Mouse (Mus musculus) hindbrain, postnatal 0 days (tissue): ENCODE data around the gene Dexi. TPM values are rescaled to one million over a fixed set of nuclear protein-coding genes. Genes with fewer than 3 reads are reported as not detected.

Experiments used
- ATAC-seq: fragments of 200-750 bp; cut with Nextera tagmentation; 2 replicates; pipeline ENCODE4 v1.8.0; 2017; ENCODE audit warnings: mild to moderate bottlenecking, moderate TSS enrichment, moderate library complexity
- DNase-seq: peaks from one replicate; pipeline ENCODE4 v3.0.0-alpha.2; 2015; ENCODE audit warnings: low spot score
- H3K27ac ChIP-seq: fragments of 300-500 bp; sonication (generic); 2 replicates; pipeline ENCODE4 v1.5.1; 2014; ENCODE audit warnings: mild to moderate bottlenecking
- H3K27me3 ChIP-seq: fragments of 300-500 bp; sonication (generic); 2 replicates; pipeline ENCODE4 v1.6.1; 2014; ENCODE audit warnings: low read length, mixed read lengths; ENCODE audit not compliant: insufficient read depth
- H3K36me3 ChIP-seq: fragments of 300-500 bp; sonication (generic); 2 replicates; pipeline ENCODE4 v1.6.1; 2014; ENCODE audit warnings: low read length, mixed read lengths; ENCODE audit not compliant: insufficient read depth
- H3K4me1 ChIP-seq: fragments of 300-500 bp; sonication (generic); 2 replicates; pipeline ENCODE4 v1.6.1; 2014; ENCODE audit warnings: antibody characterized with exemption, low read length, mixed read lengths; ENCODE audit not compliant: insufficient read depth
- H3K4me2 ChIP-seq: fragments of 300-500 bp; sonication (generic); 2 replicates; pipeline ENCODE4 v1.6.1; 2014; ENCODE audit warnings: low read depth, mild to moderate bottlenecking, low read length, moderate library complexity, mixed read lengths
- H3K4me3 ChIP-seq: fragments of 300-500 bp; sonication (generic); 2 replicates; pipeline ENCODE4 v1.5.1; 2014; ENCODE audit warnings: low read length
- H3K9ac ChIP-seq: fragments of 300-500 bp; sonication (generic); replicated peaks from 2 replicates; pipeline ENCODE4 v1.6.1; 2014; ENCODE audit warnings: mild to moderate bottlenecking, low read length, moderate library complexity, mixed read lengths
- H3K9me3 ChIP-seq: fragments of 300-500 bp; sonication (generic); 2 replicates; pipeline ENCODE4 v1.6.1; 2016; ENCODE audit warnings: low read length, mixed read lengths
- CTCF ChIP-seq: IDR thresholded peaks from 2 replicates; pipeline ENCODE4 v1.5.1; 2016; ENCODE audit warnings: antibody characterized with exemption, control low read depth, low read depth
- WGBS: fragments of 180-500 bp; shearing (Covaris S2); extraction: QIAGEN DNeasy Blood & Tissue Kit; methylation state at CpG from one replicate; pipeline ENCODE4 v1.1.7; 2014; 5-methylcytosine and 5-hydroxymethylcytosine counted together
- polyA plus RNA-seq: library from polyadenylated mRNA; unstranded; fragments of >200 nt; fragmentation: Nextera tagmentation; extraction: Ambion mirVana; gene quantifications from 2 replicates; pipeline ENCODE4 v1.2.1, GENCODE M21; 2015
- total RNA-seq: library from RNA; depleted of rRNA; stranded (reverse); fragments of >200 nt; gene quantifications from 2 replicates; pipeline ENCODE4 v1.2.3, GENCODE M21; 2014

The Dexi gene
- total and polyA plus RNA-seq, 2 experiments from 2014 or later = 21.6 to 50.7 TPM

DNA sequence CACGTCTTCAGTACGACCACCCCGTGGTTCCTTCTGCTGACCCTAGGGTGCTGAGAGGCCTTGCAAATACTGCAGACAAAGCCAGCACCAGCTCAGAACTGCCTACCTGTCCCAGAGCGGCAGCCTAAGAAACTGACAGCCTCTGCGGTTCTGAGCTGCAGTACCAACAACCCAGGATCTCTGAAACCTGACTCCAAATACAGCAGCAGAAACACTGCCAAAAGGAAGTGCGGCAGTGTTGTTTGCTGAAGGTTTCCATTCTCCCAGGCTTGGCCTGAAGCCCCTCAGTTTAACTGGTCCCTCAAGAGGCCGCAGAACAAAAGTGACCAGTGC, 1.3 kb downstream of the Dexi start:
- Histone ChIP-seq H3K9me3 (no peaks in the 10 kb centered on the region), H3K4me1 (peaks cover 32% of the 10 kb centered on the region), H3K36me3 (no peaks in the 10 kb centered on the region), H3K4me2 (peak overlapping the region; percentile 94), H3K4me3 (peak overlapping the region; percentile 92), H3K27me3 (no peaks in the 10 kb centered on the region), H3K9ac (peak overlapping the region; percentile 91), H3K27ac (peak overlapping the region; percentile 82; the same call in 1 of the 2 replicates)
- no peak for TF ChIP-seq CTCF
- DNase-seq (peak; percentile 24), ATAC-seq (no peak)
- 24% methylated on average over 7 of the region's 7 CpGs for WGBS

DNA sequence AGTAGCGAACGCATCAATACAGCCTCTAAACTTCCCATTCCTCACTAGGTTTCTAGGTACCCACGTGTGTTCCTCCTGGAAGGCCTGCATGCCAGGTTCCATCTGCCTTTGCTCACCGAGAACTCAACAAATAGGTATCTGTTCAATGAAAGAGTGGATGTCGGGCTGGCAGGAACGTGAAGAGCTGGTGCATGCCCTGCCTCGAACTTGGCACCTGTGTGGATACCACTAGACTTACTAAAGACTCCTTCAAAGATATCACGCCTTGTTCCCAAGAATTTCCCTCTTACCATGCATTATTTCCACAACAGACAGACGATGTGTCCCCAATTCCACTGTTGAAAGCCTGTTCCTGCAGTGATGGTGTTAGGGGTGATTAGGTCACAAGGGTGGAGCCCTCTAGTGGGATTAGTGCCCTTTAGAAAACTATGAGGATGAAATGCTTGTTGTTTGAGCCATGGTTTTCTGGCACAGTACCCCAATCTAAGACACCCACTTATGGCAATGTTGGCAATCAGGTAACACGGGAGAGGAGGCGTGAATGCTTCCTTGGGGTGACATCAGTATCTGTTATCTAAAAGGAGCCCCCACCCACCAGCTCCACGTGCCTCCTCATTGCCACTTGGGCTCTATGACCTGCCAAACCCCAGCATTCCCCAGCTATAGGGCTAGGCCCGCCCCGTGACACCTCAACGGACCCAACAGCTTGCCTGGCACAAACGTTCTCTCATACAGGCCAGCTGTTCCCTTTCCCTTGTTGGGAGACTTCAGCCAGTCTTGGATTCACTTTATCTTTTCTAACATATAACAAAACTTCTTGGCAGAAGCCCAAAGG, 1.9 kb downstream of the Dexi start:
- Histone ChIP-seq H3K27ac (no peak overlapping the region), H3K4me2 (peak overlapping the region; percentile 94), H3K9ac (peak overlapping the region; percentile 91; the same call in 1 of the 2 replicates), H3K9me3 (no peaks in the 10 kb centered on the region), H3K36me3 (no peaks in the 10 kb centered on the region), H3K27me3 (no peaks in the 10 kb centered on the region), H3K4me3 (peak overlapping the region; percentile 92), H3K4me1 (peaks cover 26% of the 10 kb centered on the region)
- DNase-seq = peak; percentile 25
- TF ChIP-seq CTCF = peak; percentile 22; the same call in 1 of the 2 replicates
- WGBS = 65% methylated on average over 16 of the region's 16 CpGs
- no peak for ATAC-seq

DNA sequence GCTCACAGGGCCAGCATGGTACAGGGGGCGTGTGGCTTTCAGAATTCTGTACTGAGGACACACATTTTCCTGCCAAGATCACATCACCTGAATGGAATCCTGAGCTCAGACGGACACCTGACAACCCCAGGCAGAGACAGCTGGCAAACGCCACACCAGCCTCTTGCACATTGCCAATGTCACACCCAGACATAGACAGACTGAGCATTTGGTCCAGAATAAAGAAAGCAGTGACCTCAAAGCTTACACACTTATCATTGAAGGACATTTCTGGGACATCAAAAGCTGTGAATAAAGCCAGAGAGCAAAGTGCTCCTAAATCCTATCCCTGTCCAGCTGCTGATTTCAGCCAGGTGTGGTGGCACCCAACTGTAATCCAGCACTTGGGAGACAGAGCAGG, 5.9 kb downstream of the Dexi start:
- ATAC-seq (no peak), DNase-seq (no peak)
- H3K4me1 ChIP-seq = peaks cover 25% of the 10 kb centered on the region
- WGBS = 81% methylated on average over 3 of the region's 3 CpGs
- no peaks in the 10 kb centered on the region for H3K9me3 ChIP-seq
- H3K4me3 ChIP-seq = no peak overlapping the region
- H3K27ac ChIP-seq = no peak overlapping the region
- no peak for TF ChIP-seq CTCF
- no peak overlapping the region for H3K9ac ChIP-seq
- no peaks in the 10 kb centered on the region for H3K36me3 ChIP-seq
- no peaks in the 10 kb centered on the region for H3K27me3 ChIP-seq
- no peak overlapping the region for H3K4me2 ChIP-seq

DNA sequence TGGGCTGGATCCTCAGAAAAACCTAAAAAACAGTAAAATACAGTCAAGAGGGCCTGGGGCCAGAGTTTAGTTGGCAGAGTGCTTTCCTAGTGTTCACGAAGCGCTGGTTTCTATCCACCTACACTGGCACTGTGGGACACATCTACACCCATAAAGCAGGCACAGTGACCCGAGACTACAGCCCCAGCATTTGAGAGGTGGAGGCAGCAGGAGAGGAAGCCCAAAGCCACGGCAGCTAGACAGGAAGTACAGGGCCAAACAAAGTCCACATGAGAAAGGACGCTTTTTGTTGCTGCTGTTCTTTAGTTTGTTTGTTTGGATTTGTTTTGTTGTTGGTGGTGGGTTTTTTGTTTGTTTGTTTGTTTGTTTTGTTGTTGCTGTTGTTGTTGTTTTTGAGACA, 6.5 kb downstream of the Dexi start:
- Histone ChIP-seq H3K4me2 (no peak overlapping the region), H3K27ac (no peak overlapping the region), H3K36me3 (no peaks in the 10 kb centered on the region), H3K27me3 (no peaks in the 10 kb centered on the region), H3K4me1 (peaks cover 24% of the 10 kb centered on the region), H3K4me3 (no peak overlapping the region), H3K9me3 (no peaks in the 10 kb centered on the region), H3K9ac (no peak overlapping the region)
- TF ChIP-seq CTCF = no peak
- 77% methylated on average over 5 of the region's 5 CpGs for whole genome bisulfite sequencing
- ATAC-seq (no peak), DNase-seq (no peak)

DNA sequence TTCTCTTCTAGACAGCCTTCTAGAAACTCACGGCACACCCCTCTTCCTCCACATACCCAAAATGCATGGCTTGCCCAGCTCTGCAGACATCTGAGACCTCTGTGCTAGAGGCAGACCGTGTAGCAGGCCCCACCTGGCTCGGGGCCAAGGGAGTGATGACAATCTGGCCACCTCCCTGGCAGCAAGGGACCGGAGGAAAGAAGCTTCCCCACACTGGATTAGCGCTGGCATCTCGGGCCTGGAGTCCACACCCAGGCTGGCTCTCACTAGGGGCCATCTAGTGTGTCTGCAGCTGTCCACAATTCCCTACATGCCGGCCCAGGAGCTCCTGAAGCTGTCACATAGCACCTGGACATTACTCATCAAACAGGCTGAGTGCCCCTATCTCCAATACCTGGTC, 8.3 kb downstream of the Dexi start:
- DNase-seq (peak; percentile 71), ATAC-seq (peak; percentile 38; the same call in 1 of the 2 replicates)
- Histone ChIP-seq H3K27me3 (no peaks in the 10 kb centered on the region), H3K4me1 (peaks cover 6% of the 10 kb centered on the region), H3K36me3 (no peaks in the 10 kb centered on the region), H3K9me3 (no peaks in the 10 kb centered on the region), H3K27ac (no peak overlapping the region), H3K4me3 (no peak overlapping the region), H3K9ac (0 out of 2 replicates have a peak overlapping the region, but pooled peaks have one; percentile 30), H3K4me2 (no peak overlapping the region)
- WGBS = 42% methylated on average over 7 of the region's 7 CpGs
- TF ChIP-seq CTCF = no peak

DNA sequence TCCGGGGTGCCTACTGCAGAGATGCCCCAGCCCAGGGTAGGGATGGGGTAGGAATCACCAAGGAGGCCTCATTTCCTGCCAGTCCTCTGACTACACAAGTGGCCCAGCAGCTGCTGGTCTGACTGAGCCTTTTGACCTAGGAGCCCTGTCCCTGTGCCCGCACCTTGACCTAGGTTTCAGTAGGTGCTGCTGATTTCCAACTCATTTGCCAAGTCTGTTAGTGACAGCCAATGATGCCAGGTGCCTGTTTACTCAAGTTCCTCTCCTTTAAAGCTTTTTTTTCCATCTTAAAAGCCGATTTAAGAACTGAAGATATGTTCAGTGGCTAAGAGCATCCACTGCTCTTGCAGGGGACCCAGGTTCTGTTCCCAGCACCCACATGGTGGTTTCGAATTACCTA, 9.1 kb downstream of the Dexi start:
- Histone ChIP-seq H3K4me2 (no peak overlapping the region), H3K27me3 (no peaks in the 10 kb centered on the region), H3K27ac (no peak overlapping the region), H3K4me3 (no peak overlapping the region), H3K36me3 (no peaks in the 10 kb centered on the region), H3K9me3 (no peaks in the 10 kb centered on the region), H3K4me1 (no peaks in the 10 kb centered on the region; the same call in 1 of the 2 replicates), H3K9ac (no peak overlapping the region)
- DNase-seq (no peak), ATAC-seq (no peak)
- WGBS = 94% methylated on average over 4 of the region's 4 CpGs
- no peak for TF ChIP-seq CTCF

DNA sequence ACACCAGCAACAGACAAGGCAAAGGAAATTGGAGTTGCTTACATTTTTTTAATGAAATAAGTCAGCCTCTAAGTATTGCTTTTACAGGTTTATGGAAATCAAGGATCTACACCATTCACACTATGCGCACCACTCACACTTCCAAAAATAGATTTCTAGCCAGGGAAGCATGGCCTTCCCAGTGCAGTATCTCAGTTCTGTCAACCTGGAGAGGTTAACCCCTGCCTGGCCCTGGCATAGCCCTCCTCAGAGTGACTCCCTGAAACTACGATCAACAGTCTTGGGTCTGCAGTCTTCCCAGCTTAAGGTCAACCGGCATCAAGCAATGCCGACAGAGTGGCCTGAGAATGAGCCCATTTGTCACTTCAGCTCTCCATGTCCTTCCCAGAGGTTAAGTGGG, 12.7 kb downstream of the Dexi start:
- no peak overlapping the region for H3K9ac ChIP-seq
- H3K4me3 ChIP-seq = no peak overlapping the region
- H3K4me2 ChIP-seq = no peak overlapping the region
- no peaks in the 10 kb centered on the region for H3K36me3 ChIP-seq
- H3K27me3 ChIP-seq = no peaks in the 10 kb centered on the region
- no peaks in the 10 kb centered on the region for H3K9me3 ChIP-seq
- no peaks in the 10 kb centered on the region; the same call in 1 of the 2 replicates for H3K4me1 ChIP-seq
- DNase-seq (no peak), ATAC-seq (no peak)
- no peak overlapping the region for H3K27ac ChIP-seq
- no peak for TF ChIP-seq CTCF
- 90% methylated on average over 4 of the region's 4 CpGs for WGBS
